Comparison of ENCODE assay signal across 8 mouse cellular contexts in the genomic region with DNA sequence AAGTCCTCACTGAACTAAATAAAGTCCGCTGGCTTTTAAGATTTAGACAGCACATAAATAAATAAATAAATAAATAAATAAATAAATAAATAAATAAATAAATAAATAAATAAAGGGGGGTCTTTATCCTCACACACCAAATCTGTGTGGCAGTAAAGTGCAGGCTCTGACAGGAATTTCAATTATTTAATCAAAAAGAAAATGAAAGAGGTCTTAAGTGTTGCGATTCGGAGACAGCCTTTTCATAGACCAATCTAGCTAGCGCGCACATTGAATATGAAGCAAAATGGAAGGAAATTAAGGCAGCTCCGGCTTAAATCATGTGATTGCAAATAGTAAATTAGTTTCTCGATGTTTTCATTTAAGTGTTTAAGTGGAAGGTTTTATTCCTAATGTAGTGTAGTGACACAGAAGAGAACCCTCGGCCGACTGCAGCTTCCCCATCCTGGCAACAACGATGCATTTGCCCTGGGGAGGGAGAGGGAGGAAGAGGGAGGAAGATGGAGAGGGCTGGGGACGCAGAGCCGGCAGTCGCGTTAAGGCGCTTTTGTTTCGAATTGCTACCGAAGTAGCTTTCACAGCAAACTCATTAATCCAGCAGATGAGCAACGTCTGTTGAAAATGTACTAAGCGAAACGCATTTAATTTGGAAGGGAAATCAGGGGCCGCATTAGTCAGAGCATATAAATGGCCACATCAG. TPM values are rescaled to one million over a fixed set of nuclear protein-coding genes. Genes with fewer than 3 reads are reported as not detected.
DNase-seq lines count a peak whose midpoint lies in the region; ATAC-seq and TF ChIP-seq lines count a peak whose summit lies in the region.

No protein-coding gene starts in this region.

- no peak for ATAC-seq in kidney, embryonic 14.5 days (ENCODE audit: low FRiP score, low TSS enrichment)
- no peak for ATAC-seq in heart, embryonic 16.5 days (replicated peaks; ENCODE audit: extremely low read depth, insufficient read depth, low FRiP score)
- ATAC-seq in midbrain, embryonic 13.5 days: peak; percentile 76
- no peak for ATAC-seq in inflammation-experienced regulatory T-cells, adult 6 months

- H3K4me1 ChIP-seq in kidney, embryonic 14.5 days (ENCODE audit: control insufficient read depth, insufficient read depth, low read length): no peaks in the 10 kb centered on the region
- peaks cover 2% of the 10 kb centered on the region; the same call in 1 of the 2 replicates for H3K4me1 ChIP-seq in heart, embryonic 16.5 days (ENCODE audit: control insufficient read depth, insufficient read depth, low read length)
- H3K4me1 ChIP-seq in midbrain, embryonic 13.5 days (replicated peaks): peaks cover 9% of the 10 kb centered on the region

- no peak for TF ChIP-seq POLR2A in brain, embryonic 14.5 days (IDR thresholded peaks at IDR 0.05; ENCODE audit: borderline replicate concordance, extremely low read depth, insufficient read depth, insufficient read length, poor library complexity, severe bottlenecking)

- no peak for TF ChIP-seq CTCF in brain, embryonic 14.5 days (IDR thresholded peaks at IDR 0.05; ENCODE audit: borderline replicate concordance, extremely low read depth, insufficient read depth, insufficient read length)

- peaks cover 25% of the 10 kb centered on the region for H3K27me3 ChIP-seq in kidney, embryonic 14.5 days (ENCODE audit: control insufficient read depth, insufficient read depth, low read length)
- H3K27me3 ChIP-seq in heart, embryonic 16.5 days (ENCODE audit: control insufficient read depth, insufficient read depth, low read length): peaks cover 7% of the 10 kb centered on the region; the same call in 1 of the 2 replicates
- H3K27me3 ChIP-seq in midbrain, embryonic 13.5 days: peaks cover 57% of the 10 kb centered on the region

- peak overlapping the region; percentile 35 for H3K4me2 ChIP-seq in kidney, embryonic 14.5 days (replicated peaks; ENCODE audit: low read depth, low read length)
- H3K4me2 ChIP-seq in heart, embryonic 16.5 days (ENCODE audit: low read depth, low read length): peak overlapping the region; percentile 70
- peak overlapping the region; percentile 57 for H3K4me2 ChIP-seq in midbrain, embryonic 13.5 days (replicated peaks)

- H3K4me3 ChIP-seq in kidney, embryonic 14.5 days (ENCODE audit: low read length): peak overlapping the region; percentile 28
- H3K4me3 ChIP-seq in heart, embryonic 16.5 days (ENCODE audit: low read length): peak overlapping the region; percentile 48
- H3K4me3 ChIP-seq in midbrain, embryonic 13.5 days (replicated peaks): peak overlapping the region; percentile 36

- WGBS in kidney, embryonic 14.5 days: 10% methylated on average over 21 of the region's 21 CpGs
- 13% methylated on average over 21 of the region's 21 CpGs for WGBS in heart, embryonic 16.5 days
- WGBS in midbrain, embryonic 13.5 days: 4% methylated on average over 21 of the region's 21 CpGs

- 0 out of 2 replicates have a peak overlapping the region, but pooled peaks have one; percentile 2 for H3K9ac ChIP-seq in kidney, embryonic 14.5 days (ENCODE audit: low read depth, low read length)
- 0 out of 2 replicates have a peak overlapping the region, but pooled peaks have one; percentile 23 for H3K9ac ChIP-seq in heart, embryonic 16.5 days (ENCODE audit: low read length)
- H3K9ac ChIP-seq in midbrain, embryonic 13.5 days (replicated peaks): peak overlapping the region; percentile 24; the same call in 1 of the 2 replicates

- DNase-seq in kidney, postnatal 10 days: no peak
- peak; percentile 85 for DNase-seq in brain, embryonic 14.5 days (ENCODE audit: low read depth)
- no peak for DNase-seq in ovary, postnatal 14 days (ENCODE audit: low spot score)
- no peak for DNase-seq in spleen, postnatal 36 days (ENCODE audit: low spot score in 2 of 2)

- no peaks in the 10 kb centered on the region for H3K36me3 ChIP-seq in kidney, embryonic 14.5 days (ENCODE audit: control insufficient read depth, insufficient read depth, low read length)
- no peaks in the 10 kb centered on the region for H3K36me3 ChIP-seq in heart, embryonic 16.5 days (ENCODE audit: control insufficient read depth, insufficient read depth)
- no peaks in the 10 kb centered on the region for H3K36me3 ChIP-seq in midbrain, embryonic 13.5 days

- no peak overlapping the region for H3K27ac ChIP-seq in kidney, embryonic 14.5 days (ENCODE audit: low read depth, low read length)
- H3K27ac ChIP-seq in heart, embryonic 16.5 days (ENCODE audit: low read length): no peak overlapping the region
- H3K27ac ChIP-seq in midbrain, embryonic 13.5 days: peak overlapping the region; percentile 15; the same call in 1 of the 2 replicates

- no peaks in the 10 kb centered on the region for H3K9me3 ChIP-seq in kidney, embryonic 14.5 days (ENCODE audit: control insufficient read depth, low read length)
- H3K9me3 ChIP-seq in heart, embryonic 16.5 days (replicated peaks; ENCODE audit: control insufficient read depth, low read length): no peaks in the 10 kb centered on the region
- no peaks in the 10 kb centered on the region for H3K9me3 ChIP-seq in midbrain, embryonic 13.5 days

RNA-seq across cellular contexts. Expression of gene Bsx, which starts 15.3 kb away (rescaled TPM):
- polyA plus RNA-seq in kidney, embryonic 14.5 days (2014; fragmentation: Nextera tagmentation; extraction: Ambion mirVana): not detected in 2 replicates
- 1.5 and 2.5 TPM in 2 replicates for polyA plus RNA-seq in brain, embryonic 14.5 days (2012; rRNA removed)
- polyA plus RNA-seq in heart, embryonic 16.5 days (2015; fragmentation: Nextera tagmentation; extraction: Ambion mirVana): not detected in 2 replicates
- polyA plus RNA-seq in midbrain, embryonic 13.5 days (2015; fragmentation: Nextera tagmentation; extraction: Ambion mirVana): 2.7 and 4.1 TPM in 2 replicates
- polyA plus RNA-seq in inflammation-experienced regulatory T-cells, adult 6 months (2017; shearing (Covaris generic)): not detected

RNA-seq across cellular contexts. Expression of gene Hspa8, which starts 57.8 kb away (rescaled TPM):
- polyA plus RNA-seq in kidney, embryonic 14.5 days (2014; fragmentation: Nextera tagmentation; extraction: Ambion mirVana): 2,147 and 3,036 TPM in 2 replicates
- polyA plus RNA-seq in brain, embryonic 14.5 days (2012; rRNA removed): 2,783 and 3,166 TPM in 2 replicates
- polyA plus RNA-seq in heart, embryonic 16.5 days (2015; fragmentation: Nextera tagmentation; extraction: Ambion mirVana): 2,017 and 2,064 TPM in 2 replicates
- polyA plus RNA-seq in midbrain, embryonic 13.5 days (2015; fragmentation: Nextera tagmentation; extraction: Ambion mirVana): 2,863 and 3,076 TPM in 2 replicates
- 1,000 to 10,000 TPM; 2,551 to 3,273 (median 2,898) TPM for polyA plus RNA-seq in inflammation-experienced regulatory T-cells, adult 6 months (2017; shearing (Covaris generic))
